Mouse (Mus musculus): ENCODE results near the gene Ankrd60. TPM values are rescaled to one million over a fixed set of nuclear protein-coding genes. Genes with fewer than 3 reads are reported as not detected.

The Ankrd60 gene
- total RNA-seq, 1 experiment, result not detected

- no peaks in the 10 kb centered on the region for H3K4me1 ChIP-seq (ENCODE audit: control insufficient read depth in 2 of 2, insufficient read depth in 2 of 2, low read length in 2 of 2, poor library complexity in 1 of 2)
- no peak overlapping the region for H3K9ac ChIP-seq (ENCODE audit: insufficient read depth, low read depth, low read length, poor library complexity, severe bottlenecking)
- H3K36me3 ChIP-seq (ENCODE audit: control insufficient read depth, insufficient read depth, low read length, poor library complexity, severe bottlenecking), result no peaks in the 10 kb centered on the region
- H3K4me3 ChIP-seq (ENCODE audit: insufficient read depth in 1 of 2, low read depth in 1 of 2, low read length in 2 of 2, poor library complexity in 1 of 2, severe bottlenecking in 1 of 2), result no peak overlapping the region
- H3K9me3 ChIP-seq (ENCODE audit: control insufficient read depth, insufficient read depth, low read depth, low read length), result no peaks in the 10 kb centered on the region
- TF ChIP-seq HCFC1 (IDR thresholded peaks at IDR 0.05; ENCODE audit: borderline replicate concordance, insufficient read depth, low read length) (no peak), CHD2 (IDR thresholded peaks at IDR 0.05; ENCODE audit: low read depth, low read length) (no peak)
- peak; percentile 45 for DNase-seq (ENCODE audit: low read depth, low spot score)
- in situ Hi-C loops (cut with MboI; ENCODE audit: low sequenced_read_pairs in 2 of 2, unreplicated experiment in 2 of 2), result loop anchor here in 1 of 2 experiments (25.0 kb wide), 1 partner anchor 704 kb away; the partner anchor contains the start of gene Gnas
- H3K27ac ChIP-seq (ENCODE audit: insufficient read depth, low read depth, low read length, poor library complexity, severe bottlenecking), result no peak overlapping the region
Observed at GRCm38 (mm10) chr2:173583455-173583854, 5.3 kb upstream of the Ankrd60 start.

- no peak overlapping the region for H3K4me3 ChIP-seq (ENCODE audit: insufficient read depth in 1 of 2, low read depth in 1 of 2, low read length in 2 of 2, poor library complexity in 1 of 2, severe bottlenecking in 1 of 2)
- no peak overlapping the region for H3K27ac ChIP-seq (ENCODE audit: insufficient read depth, low read depth, low read length, poor library complexity, severe bottlenecking)
- no peaks in the 10 kb centered on the region for H3K36me3 ChIP-seq (ENCODE audit: control insufficient read depth, insufficient read depth, low read length, poor library complexity, severe bottlenecking)
- H3K9me3 ChIP-seq (ENCODE audit: control insufficient read depth, insufficient read depth, low read depth, low read length), result no peaks in the 10 kb centered on the region
- no peak for DNase-seq (ENCODE audit: low read depth, low spot score)
- TF ChIP-seq HCFC1 (IDR thresholded peaks at IDR 0.05; ENCODE audit: borderline replicate concordance, insufficient read depth, low read length) (no peak), ZNF384 (IDR thresholded peaks at IDR 0.05; ENCODE audit: low read depth, low read length) (no peak), ZC3H11A (IDR thresholded peaks at IDR 0.05; ENCODE audit: borderline replicate concordance, low read depth, low read length) (no peak), MAFK (IDR thresholded peaks at IDR 0.05; ENCODE audit: insufficient read depth, low read depth, low read length) (no peak), CHD2 (IDR thresholded peaks at IDR 0.05; ENCODE audit: low read depth, low read length) (no peak)
- H3K9ac ChIP-seq (ENCODE audit: insufficient read depth, low read depth, low read length, poor library complexity, severe bottlenecking), result no peak overlapping the region
- no peaks in the 10 kb centered on the region for H3K4me1 ChIP-seq (ENCODE audit: control insufficient read depth in 2 of 2, insufficient read depth in 2 of 2, low read length in 2 of 2, poor library complexity in 1 of 2)
- in situ Hi-C loops (cut with MboI; ENCODE audit: low sequenced_read_pairs in 2 of 2, unreplicated experiment in 2 of 2), result loop anchor here in 1 of 2 experiments (25.0 kb wide), 1 partner anchor 704 kb away; the partner anchor contains the start of gene Gnas
Observed at GRCm38 (mm10) chr2:173582903-173583302, 4.7 kb upstream of the Ankrd60 start.

GRCm38 (mm10) chr2:173581096-173581495 lies 2.9 kb upstream of the Ankrd60 start:
- Histone ChIP-seq H3K36me3 (ENCODE audit: control insufficient read depth, insufficient read depth, low read length, poor library complexity, severe bottlenecking) (no peaks in the 10 kb centered on the region), H3K4me1 (ENCODE audit: control insufficient read depth in 2 of 2, insufficient read depth in 2 of 2, low read length in 2 of 2, poor library complexity in 1 of 2) (no peaks in the 10 kb centered on the region), H3K9ac (ENCODE audit: insufficient read depth, low read depth, low read length, poor library complexity, severe bottlenecking) (no peak overlapping the region), H3K27ac (ENCODE audit: insufficient read depth, low read depth, low read length, poor library complexity, severe bottlenecking) (no peak overlapping the region), H3K9me3 (ENCODE audit: control insufficient read depth, insufficient read depth, low read depth, low read length) (no peaks in the 10 kb centered on the region), H3K4me3 (ENCODE audit: insufficient read depth in 1 of 2, low read depth in 1 of 2, low read length in 2 of 2, poor library complexity in 1 of 2, severe bottlenecking in 1 of 2) (no peak overlapping the region)
- no peak for TF ChIP-seq MAFK (IDR thresholded peaks at IDR 0.05; ENCODE audit: insufficient read depth, low read depth, low read length)
- in situ Hi-C loops (cut with MboI; ENCODE audit: low sequenced_read_pairs in 2 of 2, unreplicated experiment in 2 of 2), result loop anchor here in 1 of 2 experiments (25.0 kb wide), 1 partner anchor 706 kb away; the partner anchor contains the start of gene Gnas
- no peak for DNase-seq (ENCODE audit: low read depth, low spot score)

- H3K4me3 ChIP-seq (ENCODE audit: insufficient read depth in 1 of 2, low read depth in 1 of 2, low read length in 2 of 2, poor library complexity in 1 of 2, severe bottlenecking in 1 of 2), result peak overlapping the region; percentile 63 to 73; a peak in 3 of 4 replicates
- H3K9me3 ChIP-seq (ENCODE audit: control insufficient read depth, insufficient read depth, low read depth, low read length), result no peaks in the 10 kb centered on the region
- H3K36me3 ChIP-seq (ENCODE audit: control insufficient read depth, insufficient read depth, low read length, poor library complexity, severe bottlenecking), result no peaks in the 10 kb centered on the region
- TF ChIP-seq CHD2 (IDR thresholded peaks at IDR 0.05; ENCODE audit: low read depth, low read length) (no peak), MAFK (IDR thresholded peaks at IDR 0.05; ENCODE audit: insufficient read depth, low read depth, low read length) (no peak), ZC3H11A (IDR thresholded peaks at IDR 0.05; ENCODE audit: borderline replicate concordance, low read depth, low read length) (no peak), HCFC1 (IDR thresholded peaks at IDR 0.05; ENCODE audit: borderline replicate concordance, insufficient read depth, low read length) (no peak), ZNF384 (IDR thresholded peaks at IDR 0.05; ENCODE audit: low read depth, low read length) (no peak)
- DNase-seq (ENCODE audit: low read depth, low spot score), result no peak
- H3K27ac ChIP-seq (ENCODE audit: insufficient read depth, low read depth, low read length, poor library complexity, severe bottlenecking), result no peak overlapping the region
- in situ Hi-C loops (cut with MboI; ENCODE audit: low sequenced_read_pairs in 2 of 2, unreplicated experiment in 2 of 2), result loop anchor here in 1 of 2 experiments (25.0 kb wide), 1 partner anchor 709 kb away; the partner anchor contains the start of gene Gnas
- H3K4me1 ChIP-seq (ENCODE audit: control insufficient read depth in 2 of 2, insufficient read depth in 2 of 2, low read length in 2 of 2, poor library complexity in 1 of 2), result no peaks in the 10 kb centered on the region
- peak overlapping the region; percentile 9; the same call in 1 of the 2 replicates for H3K9ac ChIP-seq (ENCODE audit: insufficient read depth, low read depth, low read length, poor library complexity, severe bottlenecking)
Observed at GRCm38 (mm10) chr2:173578595-173578994, 430 bp upstream of the Ankrd60 start.

- no peak for TF ChIP-seq ZNF384 (IDR thresholded peaks at IDR 0.05; ENCODE audit: low read depth, low read length)
- TF ChIP-seq ZC3H11A (IDR thresholded peaks at IDR 0.05; ENCODE audit: borderline replicate concordance, low read depth, low read length), result no peak
- no peak for TF ChIP-seq MAFK (IDR thresholded peaks at IDR 0.05; ENCODE audit: insufficient read depth, low read depth, low read length)
- Histone ChIP-seq H3K9ac (ENCODE audit: insufficient read depth, low read depth, low read length, poor library complexity, severe bottlenecking) (no peak overlapping the region), H3K36me3 (ENCODE audit: control insufficient read depth, insufficient read depth, low read length, poor library complexity, severe bottlenecking) (no peaks in the 10 kb centered on the region), H3K9me3 (ENCODE audit: control insufficient read depth, insufficient read depth, low read depth, low read length) (no peaks in the 10 kb centered on the region), H3K4me1 (ENCODE audit: control insufficient read depth in 2 of 2, insufficient read depth in 2 of 2, low read length in 2 of 2, poor library complexity in 1 of 2) (peaks cover 0 to 4% of the 10 kb centered on the region in 2 experiments; a peak in 1 of 4 replicates), H3K4me3 (ENCODE audit: insufficient read depth in 1 of 2, low read depth in 1 of 2, low read length in 2 of 2, poor library complexity in 1 of 2, severe bottlenecking in 1 of 2) (no peak overlapping the region), H3K27ac (ENCODE audit: insufficient read depth, low read depth, low read length, poor library complexity, severe bottlenecking) (no peak overlapping the region)
- no peak for DNase-seq (ENCODE audit: low read depth, low spot score)
- in situ Hi-C loops (cut with MboI; ENCODE audit: low sequenced_read_pairs in 2 of 2, unreplicated experiment in 2 of 2), result loop anchor here (5.0 to 25.0 kb wide), 2 partner anchors 372 to 377 kb away; no protein-coding TSS in a partner anchor
Observed at GRCm38 (mm10) chr2:173564179-173564578, 14.0 kb downstream of the Ankrd60 start.
